Mouse (Mus musculus) right cerebral cortex, adult 2 months (tissue): ENCODE results near the gene Txnip.
"Not testable (repeated sequence)": the region's sequence is repeated elsewhere in the genome, so short reads cannot be mapped to it uniquely, and the experiment has no call there.

Experiments used
- DNase-seq, 2 experiments: peaks; one replicate each; pipeline ENCODE4 v3.0.0; 2021 to 2022; ENCODE audit warnings: low spot score in 2 of 2

The Txnip gene

GRCm38 (mm10) chr3:96593374-96593773, 35.6 kb downstream of the Txnip start:
- DNase-seq: no peak

DNA sequence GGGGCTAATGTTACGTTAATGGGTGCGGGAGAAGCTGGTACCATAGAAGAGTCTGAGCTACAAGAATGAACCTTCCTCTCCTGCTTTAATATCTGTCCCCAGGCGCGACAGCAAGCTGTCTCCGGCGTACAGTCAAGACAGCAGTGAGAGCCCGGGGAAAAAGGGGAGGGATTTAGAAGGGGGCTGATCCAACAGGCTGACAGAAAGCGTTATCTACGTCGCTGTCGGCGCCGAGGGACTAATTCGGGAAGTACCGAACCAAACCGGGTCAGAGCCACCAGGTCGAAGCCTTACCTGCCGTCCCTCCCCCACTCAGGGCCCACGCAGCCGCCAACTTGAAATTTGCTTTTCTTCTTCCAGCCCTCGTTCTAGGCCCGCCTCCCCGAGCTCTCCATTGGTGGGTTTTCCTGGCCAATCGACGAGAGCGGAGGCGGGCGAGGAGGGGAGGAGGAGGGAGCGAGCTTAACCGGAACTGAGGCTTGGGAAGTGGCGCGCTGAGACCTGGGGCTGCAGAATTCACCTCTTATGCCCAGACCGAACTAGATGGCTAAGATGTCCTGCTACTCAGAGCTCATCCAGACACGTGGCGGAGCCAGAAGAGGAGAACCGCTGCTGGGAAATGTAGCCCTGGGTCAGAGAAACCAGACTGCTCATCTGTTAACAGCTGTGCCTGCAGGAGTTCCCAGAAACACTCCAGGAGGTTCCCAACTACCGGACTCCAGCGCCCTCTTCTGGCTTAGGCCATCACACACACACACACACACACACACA, 36.2 kb downstream of the Txnip start, which contains the start of gene Polr3gl:
TSS of gene Polr3gl (minus strand) at position 392 of the 771 bp plus-strand sequence.
- DNase-seq: peak; percentile 95 to 96

GRCm38 (mm10) chr3:96594851-96595250, 37.1 kb downstream of the Txnip start:
- DNase-seq: no peak

GRCm38 (mm10) chr3:96595661-96596060, 37.9 kb downstream of the Txnip start:
- DNase-seq: peak; percentile 62

- peak; percentile 71 to 87 for DNase-seq
Measured at GRCm38 (mm10) chr3:96596228-96596707, 38.5 kb downstream of the Txnip start, which contains the start of gene Ankrd34a. Gene Ankrd34a, plus strand, starts transcription at chr3:96596636.

- DNase-seq: peak in 1 of 2 experiments; percentile 43
Measured at GRCm38 (mm10) chr3:96596855-96597254, 39.1 kb downstream of the Txnip start.

GRCm38 (mm10) chr3:96597435-96597891, 39.7 kb downstream of the Txnip start:
- peak; percentile 46 to 47 for DNase-seq

GRCm38 (mm10) chr3:96598156-96599068, 40.7 kb downstream of the Txnip start:
- peak; percentile 60 to 69 for DNase-seq

DNA sequence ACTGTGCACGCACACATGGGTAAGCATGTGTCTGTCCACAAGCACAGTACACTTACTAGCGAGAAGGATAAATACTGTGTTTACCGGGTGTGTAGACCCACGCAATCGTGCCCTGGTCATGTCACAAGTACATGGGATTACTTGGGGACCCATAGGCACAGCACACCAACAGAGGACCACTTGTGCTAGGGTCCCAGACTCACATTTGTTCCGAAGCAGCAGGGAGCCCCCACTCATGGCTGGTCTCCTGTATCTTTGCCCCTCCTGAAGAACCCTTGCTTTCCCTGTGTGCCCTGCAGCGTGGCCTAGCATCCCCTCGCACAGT, 41.3 kb downstream of the Txnip start:
- peak in 1 of 2 experiments; percentile 25 for DNase-seq

- DNase-seq: no peak
Measured at GRCm38 (mm10) chr3:96599411-96599810, 41.7 kb downstream of the Txnip start.

- peak; percentile 94 to 95 for DNase-seq
Measured at GRCm38 (mm10) chr3:96600639-96601250, 43.0 kb downstream of the Txnip start, which contains the start of gene Lix1l. Gene Lix1l, plus strand, starts transcription at chr3:96601149.

GRCm38 (mm10) chr3:96601251-96601787, 43.6 kb downstream of the Txnip start:
- peak; percentile 58 to 67 for DNase-seq

DNA sequence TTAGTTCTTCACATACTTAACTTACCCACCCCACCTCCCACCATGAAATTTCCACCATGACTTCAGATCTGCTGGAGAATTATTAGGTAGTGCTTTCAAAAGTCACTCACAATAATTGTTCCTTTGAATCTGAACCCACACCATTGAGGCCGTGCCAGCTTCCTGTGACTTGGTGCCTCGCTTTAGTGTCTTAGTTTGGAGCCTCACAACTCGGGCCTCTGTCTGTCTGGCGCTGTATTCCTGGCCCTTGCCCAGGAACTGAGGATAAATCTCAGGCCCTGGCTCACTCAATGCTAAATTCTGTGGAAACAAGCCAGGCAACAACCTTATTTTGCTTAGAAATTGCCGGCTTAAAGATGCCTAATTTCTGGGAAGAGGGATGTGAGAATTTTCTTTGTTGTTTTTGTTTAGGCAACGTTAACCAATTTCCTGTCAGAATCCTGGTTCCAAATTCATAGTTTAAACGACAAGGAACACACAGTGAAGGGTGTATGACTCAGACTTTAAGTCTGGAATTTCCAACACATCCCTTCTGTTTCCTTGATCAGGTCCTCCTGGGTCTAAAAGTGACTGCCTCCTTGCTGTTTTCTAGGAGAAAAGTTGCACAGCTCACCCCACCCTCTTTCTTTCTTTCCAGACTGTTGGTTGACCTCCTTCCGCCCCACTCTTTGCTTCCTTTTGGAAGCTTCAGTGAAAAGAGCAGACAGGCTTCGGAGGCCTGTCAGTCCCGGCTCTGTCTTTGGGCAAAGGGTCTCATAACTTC, 44.4 kb downstream of the Txnip start:
- peak in 1 of 2 experiments; percentile 29 for DNase-seq

DNA sequence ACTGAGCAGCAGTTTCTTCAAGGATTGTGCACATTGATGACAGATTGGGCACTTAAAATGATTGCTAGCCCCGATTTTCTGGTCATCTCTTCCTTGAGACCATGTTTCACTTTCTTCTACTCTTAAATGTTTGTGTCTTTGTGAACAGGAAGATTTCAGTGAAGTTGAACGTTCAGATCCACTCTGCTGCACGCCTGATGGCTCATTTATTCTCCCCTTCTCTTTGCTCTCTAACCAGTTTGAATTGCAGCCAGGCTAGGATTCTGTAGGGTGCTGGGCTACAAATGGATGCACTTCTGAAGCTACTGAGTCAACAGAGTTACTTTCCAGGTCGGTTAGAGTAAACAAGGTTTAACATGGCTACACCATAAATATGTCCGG, 44.9 kb downstream of the Txnip start:
- DNase-seq: peak in 1 of 2 experiments; percentile 23

- DNase-seq: no peak
Measured at GRCm38 (mm10) chr3:96603311-96603710, 45.6 kb downstream of the Txnip start.

DNA sequence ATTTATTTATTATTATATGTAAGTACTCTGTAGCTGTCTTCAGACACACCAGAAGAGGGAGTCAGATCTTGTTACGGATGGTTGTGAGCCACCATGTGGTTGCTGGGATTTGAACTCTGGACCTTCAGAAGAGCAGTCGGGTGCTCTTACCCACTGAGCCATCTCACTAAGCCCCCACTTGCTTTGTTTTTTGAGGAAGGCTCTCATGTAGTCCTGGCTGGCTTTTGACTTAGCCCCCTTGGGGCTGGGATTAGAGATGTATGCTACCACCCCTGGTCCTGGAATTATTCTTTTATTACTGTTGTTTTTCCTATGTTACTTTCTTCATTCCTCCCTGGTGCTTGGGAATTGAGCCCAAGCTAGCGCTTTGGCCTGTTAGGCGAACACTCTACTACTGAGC, 48.2 kb downstream of the Txnip start:
- DNase-seq: not testable (repeated sequence)

DNA sequence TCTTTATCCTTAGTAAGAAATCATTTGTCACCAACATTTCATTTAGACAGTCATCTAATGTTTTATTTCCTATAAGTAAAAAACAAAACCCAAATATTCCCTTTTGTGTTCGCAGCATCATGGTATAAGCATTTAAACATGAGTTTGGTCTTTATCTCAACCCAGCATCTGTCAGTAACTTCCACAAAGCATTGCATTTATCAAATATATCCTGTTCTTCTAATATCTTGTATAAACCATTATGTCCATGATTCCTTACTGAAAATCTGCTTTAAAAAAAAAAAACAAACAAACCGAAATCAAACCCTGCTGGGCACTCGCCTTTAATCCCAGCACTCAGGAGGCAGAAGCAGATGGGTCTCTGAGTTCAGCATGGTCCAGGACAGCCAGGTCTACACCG, 48.9 kb downstream of the Txnip start:
- no peak for DNase-seq
